Mouse (Mus musculus): ENCODE data around the gene Kctd7.

- no peak for TF ChIP-seq POLR2A (IDR thresholded peaks at IDR 0.05; ENCODE audit: insufficient read length, low read depth)
- TF ChIP-seq REST (IDR thresholded peaks at IDR 0.05; ENCODE audit: insufficient read depth, insufficient read length) = no peak
- no peak for TF ChIP-seq E2F4 (IDR thresholded peaks at IDR 0.05; ENCODE audit: insufficient read depth)
- no peak for TF ChIP-seq SRF (IDR thresholded peaks at IDR 0.05; ENCODE audit: control insufficient read depth, insufficient read length, low read depth)
- TF ChIP-seq POLR2AphosphoS2 (IDR thresholded peaks at IDR 0.05; ENCODE audit: insufficient read length, low read depth) = no peak
- TF ChIP-seq MAX (IDR thresholded peaks at IDR 0.05; ENCODE audit: low read depth) = no peak
- no peak for TF ChIP-seq TCF3 (IDR thresholded peaks at IDR 0.05; ENCODE audit: insufficient read length, low read depth)
- TF ChIP-seq CEBPB (IDR thresholded peaks at IDR 0.05; ENCODE audit: insufficient read depth, poor library complexity, severe bottlenecking) = no peak
- TF ChIP-seq MYOD1 (IDR thresholded peaks at IDR 0.05; ENCODE audit: control insufficient read depth in 1 of 3, insufficient read length in 2 of 3, low read depth in 2 of 3) = no peak
- no peak for TF ChIP-seq MYOG (IDR thresholded peaks at IDR 0.05; ENCODE audit: control insufficient read depth in 1 of 3, insufficient read depth in 1 of 3, insufficient read length in 2 of 3, low read depth in 2 of 3)
- TF ChIP-seq USF1 (IDR thresholded peaks at IDR 0.05; ENCODE audit: low read depth) = no peak
- TF ChIP-seq TCF12 (IDR thresholded peaks at IDR 0.05; ENCODE audit: insufficient read depth, poor library complexity, severe bottlenecking) = no peak
Measured at GRCm38 (mm10) chr5:130129524-130129793, 15.2 kb upstream of the Kctd7 start.
